Mouse (Mus musculus): ENCODE results near the gene Cpn1.

Gene Cpn1

GRCm38 (mm10) chr19:43986069-43986794 is at the start of gene Cpn1:
TSS of gene Cpn1 (minus strand) at chr19:43986556.
- DNase-seq (ENCODE audit: low spot score in 2 of 2) = no peak

- no peak for DNase-seq (ENCODE audit: low spot score in 2 of 2)
Observed at GRCm38 (mm10) chr19:44033396-44033795, 47.0 kb upstream of the Cpn1 start.

- no peak for DNase-seq (ENCODE audit: low spot score in 2 of 2)
Observed at GRCm38 (mm10) chr19:44032046-44032744, 45.8 kb upstream of the Cpn1 start.

GRCm38 (mm10) chr19:44030024-44030423 is 43.7 kb upstream of the Cpn1 start:
- no peak for DNase-seq (ENCODE audit: low spot score in 2 of 2)

- DNase-seq (ENCODE audit: low spot score in 2 of 2) = no peak
Observed at GRCm38 (mm10) chr19:44028972-44029371, 42.6 kb upstream of the Cpn1 start, which contains the start of gene Cyp2c23. TSS of gene Cyp2c23 (minus strand) at chr19:44029208.

- no peak for DNase-seq (ENCODE audit: low spot score in 2 of 2)
Observed at GRCm38 (mm10) chr19:44026956-44027530, 40.7 kb upstream of the Cpn1 start.

- no peak for DNase-seq (ENCODE audit: low spot score in 2 of 2)
Observed at GRCm38 (mm10) chr19:44024921-44025585, 38.7 kb upstream of the Cpn1 start.

- DNase-seq (ENCODE audit: low spot score in 2 of 2) = no peak
Observed at GRCm38 (mm10) chr19:44023066-44023465, 36.7 kb upstream of the Cpn1 start.

GRCm38 (mm10) chr19:44021502-44021901 is 35.1 kb upstream of the Cpn1 start:
- DNase-seq (ENCODE audit: low spot score in 2 of 2) = no peak

- DNase-seq (ENCODE audit: low spot score in 2 of 2) = no peak
Observed at GRCm38 (mm10) chr19:44019739-44020138, 33.4 kb upstream of the Cpn1 start.

GRCm38 (mm10) chr19:44013862-44014261 is 27.5 kb upstream of the Cpn1 start:
- DNase-seq (ENCODE audit: low spot score in 2 of 2) = no peak

- no peak for DNase-seq (ENCODE audit: low spot score in 2 of 2)
Observed at GRCm38 (mm10) chr19:44008784-44009183, 22.4 kb upstream of the Cpn1 start.

GRCm38 (mm10) chr19:44007186-44007585 is 20.8 kb upstream of the Cpn1 start:
- peak; percentile 43 to 65 for DNase-seq (ENCODE audit: low spot score in 2 of 2)

- DNase-seq (ENCODE audit: low spot score in 2 of 2) = no peak
Observed at GRCm38 (mm10) chr19:44005025-44005424, 18.7 kb upstream of the Cpn1 start.

GRCm38 (mm10) chr19:44004261-44004660 is 17.9 kb upstream of the Cpn1 start:
- no peak for DNase-seq (ENCODE audit: low spot score in 2 of 2)

GRCm38 (mm10) chr19:44000720-44001119 is 14.4 kb upstream of the Cpn1 start:
- peak; percentile 28 to 42 for DNase-seq (ENCODE audit: low spot score in 2 of 2)

- no peak for DNase-seq (ENCODE audit: low spot score in 2 of 2)
Observed at GRCm38 (mm10) chr19:44000061-44000460, 13.7 kb upstream of the Cpn1 start.

GRCm38 (mm10) chr19:43998802-43999527 is 12.6 kb upstream of the Cpn1 start:
- no peak for DNase-seq (ENCODE audit: low spot score in 2 of 2)

GRCm38 (mm10) chr19:43998101-43998500 is 11.7 kb upstream of the Cpn1 start:
- DNase-seq (ENCODE audit: low spot score in 2 of 2) = peak; percentile 47 to 69

- no peak for DNase-seq (ENCODE audit: low spot score in 2 of 2)
Observed at GRCm38 (mm10) chr19:43995427-43995826, 9.1 kb upstream of the Cpn1 start.

- no peak for DNase-seq (ENCODE audit: low spot score in 2 of 2)
Observed at GRCm38 (mm10) chr19:43992464-43992863, 6.1 kb upstream of the Cpn1 start.

- no peak for DNase-seq (ENCODE audit: low spot score in 2 of 2)
Observed at GRCm38 (mm10) chr19:43990362-43990761, 4.0 kb upstream of the Cpn1 start.
